Mouse (Mus musculus): ENCODE data around the gene Coq9. TPM values are rescaled to one million over a fixed set of nuclear protein-coding genes. Genes with fewer than 3 reads are reported as not detected.
"Not testable (repeated sequence)": the region's sequence is repeated elsewhere in the genome, so short reads cannot be mapped to it uniquely, and the experiment has no call there.

Gene Coq9
- total RNA-seq, 4 experiments from 2014 or later: 75.6 to 104 (median 90.6) TPM

DNA sequence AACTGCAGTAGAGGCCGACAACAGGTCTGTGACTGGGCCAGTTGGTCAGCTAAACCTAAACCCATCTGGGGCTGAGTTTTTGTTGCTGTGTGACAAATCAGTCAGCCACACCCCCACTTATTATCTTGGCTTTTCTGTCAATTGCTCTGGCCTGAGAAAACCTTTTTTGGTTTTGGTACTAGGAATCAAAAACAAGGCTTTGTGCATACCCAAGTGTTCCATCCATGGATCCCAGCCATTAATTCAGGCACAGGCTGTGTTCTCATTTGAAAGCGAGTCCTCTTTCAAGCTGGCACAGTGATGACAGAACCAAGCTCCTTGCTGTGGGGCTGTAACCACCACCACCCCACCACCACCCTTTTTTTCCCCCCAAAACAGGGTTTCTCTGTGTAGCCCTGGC is 16.7 kb upstream of the Coq9 start:
- no peak for DNase-seq (ENCODE audit: low spot score in 2 of 2)

DNA sequence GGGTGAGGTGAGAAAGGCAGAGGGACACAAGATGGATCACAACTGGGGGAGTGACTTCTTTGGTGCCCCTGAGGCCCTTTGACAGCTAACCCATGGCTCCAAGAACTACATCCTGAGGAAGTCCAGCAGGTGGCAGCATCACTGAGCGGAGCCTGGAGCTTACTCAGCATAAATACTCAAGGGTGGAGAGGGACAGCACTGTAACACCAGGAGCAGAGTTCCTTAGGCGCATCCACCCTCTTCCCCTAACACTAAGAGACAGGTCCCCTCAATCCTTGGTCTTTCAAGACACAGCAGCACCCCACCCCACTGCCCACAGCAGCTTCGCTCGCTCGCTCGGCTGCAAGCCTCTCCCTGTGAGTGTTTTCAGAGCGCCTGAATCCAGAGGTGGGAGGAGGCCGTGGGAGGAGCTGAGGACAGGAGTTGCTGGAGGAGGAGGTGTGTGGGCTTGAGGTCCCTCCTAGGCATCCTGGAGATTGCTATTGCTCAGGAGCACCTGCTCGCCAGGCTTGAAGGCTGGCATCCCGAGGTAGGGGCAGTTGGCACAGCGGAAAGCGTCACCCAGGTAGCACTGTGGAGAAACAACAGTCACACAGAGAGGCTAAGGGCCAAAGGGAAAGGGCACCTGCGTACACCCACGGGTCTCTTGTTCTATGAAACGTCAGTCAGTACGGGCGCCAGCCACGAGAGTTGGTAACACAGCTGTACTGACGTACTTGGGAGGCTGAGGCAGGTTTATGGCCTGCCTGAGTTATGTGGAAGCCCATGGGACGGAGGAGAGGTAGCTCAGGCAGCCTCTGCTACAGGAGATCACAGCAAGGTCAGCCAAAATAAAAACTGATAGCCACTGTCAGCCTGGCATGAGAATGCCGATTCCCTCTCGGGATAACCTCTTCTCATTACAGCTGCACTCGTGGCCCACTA is 15.2 kb upstream of the Coq9 start:
- no peak for DNase-seq (ENCODE audit: low spot score in 2 of 2)

DNA sequence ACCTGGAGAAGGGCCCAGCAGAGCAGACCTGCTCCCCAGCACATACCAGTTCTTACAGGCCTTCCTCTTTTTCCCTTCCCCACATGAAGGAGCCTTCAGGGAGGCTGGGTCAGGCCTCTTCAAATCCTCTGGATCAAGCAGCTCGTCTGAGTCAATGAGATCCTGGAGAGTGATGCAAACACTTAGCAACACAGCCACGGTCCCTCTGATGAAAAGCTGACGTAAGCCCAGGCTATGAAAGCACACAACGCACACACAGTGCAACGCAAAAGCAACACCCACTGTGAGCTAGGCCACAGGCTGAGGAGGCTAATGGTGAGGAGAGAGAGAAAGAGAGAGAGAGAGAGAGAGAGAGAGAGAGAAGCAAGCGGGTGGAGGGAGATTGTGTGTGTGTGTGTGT is 13.0 kb upstream of the Coq9 start:
- DNase-seq (ENCODE audit: low spot score in 2 of 2): no peak

DNA sequence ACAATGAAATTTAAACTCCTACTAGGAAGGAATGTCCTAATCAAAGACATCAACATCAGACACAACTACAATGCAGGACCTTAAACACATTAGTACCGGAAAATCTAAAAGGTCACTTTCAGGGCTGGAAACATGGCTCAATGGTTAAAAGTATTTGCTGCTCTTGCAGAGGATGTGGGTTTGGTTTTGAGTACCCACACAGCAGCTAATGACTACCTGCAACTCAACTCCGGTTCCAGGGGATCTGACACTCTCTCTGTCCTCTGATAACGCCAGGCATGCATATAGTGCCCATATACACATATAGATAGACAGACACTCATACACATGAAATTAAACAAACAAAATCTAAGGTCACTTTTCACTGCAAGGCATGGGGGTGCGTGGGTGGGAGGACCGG is 11.9 kb upstream of the Coq9 start:
- DNase-seq (ENCODE audit: low spot score in 2 of 2): no peak

DNA sequence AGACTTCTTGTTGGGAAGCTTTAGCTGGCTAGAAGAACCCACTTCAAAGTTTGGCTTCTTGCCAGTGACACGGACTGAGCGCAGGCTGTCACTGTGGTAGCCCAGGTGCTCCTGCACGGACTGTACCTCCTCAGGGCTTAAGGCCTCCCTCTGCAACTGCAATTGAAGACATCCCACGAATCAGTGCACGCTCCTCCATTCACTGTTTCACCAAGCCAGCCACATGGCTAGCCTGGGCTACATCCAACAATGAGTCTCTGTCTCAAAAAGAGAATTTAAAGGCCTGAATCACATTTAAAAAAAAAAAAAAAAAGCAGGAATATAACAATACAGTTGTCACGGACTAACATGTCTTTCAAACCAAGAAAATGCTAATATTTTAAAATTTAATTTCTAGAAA is 9.8 kb upstream of the Coq9 start:
- DNase-seq (ENCODE audit: low spot score in 2 of 2): no peak

DNA sequence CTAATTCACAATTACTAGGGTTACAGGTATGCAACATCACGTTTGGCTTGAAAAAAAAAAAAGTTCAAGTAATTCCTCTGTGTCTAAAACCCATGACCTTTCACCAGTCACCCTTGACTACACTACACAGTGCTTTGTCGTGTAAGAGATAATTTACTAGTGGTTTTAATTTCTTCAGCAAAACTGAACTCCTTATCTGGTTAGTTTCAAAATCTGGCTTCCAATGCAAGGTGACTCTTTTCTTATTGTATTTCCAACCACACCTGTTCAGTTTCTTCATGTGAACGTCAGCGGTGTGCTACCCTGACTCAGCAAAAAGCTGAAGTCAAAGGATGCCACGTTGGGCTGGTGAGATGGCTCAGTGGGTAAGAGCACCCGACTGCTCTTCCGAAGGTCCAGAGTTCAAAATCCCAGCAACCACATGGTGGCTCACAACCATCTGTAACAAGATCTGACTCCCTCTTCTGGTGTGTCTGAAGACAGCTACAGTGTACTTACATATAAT is 4.2 kb upstream of the Coq9 start:
- DNase-seq (ENCODE audit: low spot score in 2 of 2): not testable (repeated sequence)

DNA sequence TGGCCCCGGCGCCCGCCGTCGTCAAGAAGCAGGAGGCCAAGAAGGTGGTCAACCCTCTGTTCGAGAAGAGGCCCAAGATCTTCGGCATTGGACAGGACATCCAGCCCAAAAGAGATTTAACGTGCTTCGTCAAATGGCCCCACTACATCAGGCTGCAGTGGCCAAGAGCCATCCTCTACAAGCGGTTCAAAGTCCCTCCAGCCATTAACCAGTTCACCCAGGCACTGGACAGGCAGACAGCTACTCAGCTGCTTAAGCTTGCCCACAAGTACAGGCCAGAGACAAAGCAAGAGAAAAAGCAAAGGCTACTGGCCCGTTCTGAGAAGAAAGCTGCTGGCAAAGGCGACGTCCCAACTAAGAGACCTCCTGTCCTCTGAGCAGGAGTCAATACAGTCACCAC is 2.4 kb upstream of the Coq9 start:
- not testable (repeated sequence) for DNase-seq (ENCODE audit: low spot score in 2 of 2)

DNA sequence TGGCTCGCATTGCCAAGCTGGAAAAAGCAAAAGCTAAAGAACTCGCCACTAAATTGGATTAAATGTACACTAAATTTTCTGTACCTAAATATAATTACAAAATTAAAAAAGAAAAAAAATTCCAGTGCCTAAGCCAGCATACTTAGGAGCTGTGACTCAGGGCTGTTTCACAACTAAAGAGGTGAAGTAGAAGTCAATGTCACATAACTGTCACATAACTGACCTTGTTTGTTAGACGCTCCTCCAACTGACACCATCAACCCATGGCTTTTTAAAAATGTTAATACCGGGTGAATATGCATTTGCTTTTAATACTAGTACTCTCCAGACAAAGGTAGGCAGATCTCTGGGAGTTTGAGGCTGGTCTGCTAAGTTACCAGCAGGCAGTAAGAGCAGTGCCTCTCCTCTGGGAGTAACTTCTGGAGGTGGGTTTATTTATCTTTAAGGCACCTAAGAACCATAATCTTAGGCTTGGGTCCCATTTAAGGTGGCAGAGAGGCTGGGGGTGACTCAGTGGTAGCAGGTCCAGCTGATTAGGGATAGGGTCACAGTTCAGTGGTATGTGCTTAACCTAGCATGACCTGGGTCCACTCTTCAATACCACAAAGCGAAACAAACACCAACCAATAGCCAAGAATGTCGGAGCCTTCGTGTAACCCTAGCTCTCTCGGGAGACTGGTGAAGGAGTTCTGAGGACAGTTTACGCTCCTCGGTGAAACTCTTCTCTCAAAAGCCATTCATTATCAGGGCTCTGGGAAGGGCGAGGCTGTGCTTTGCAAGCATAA is 1.5 kb upstream of the Coq9 start:
- no peak for DNase-seq (ENCODE audit: low spot score in 2 of 2)

DNA sequence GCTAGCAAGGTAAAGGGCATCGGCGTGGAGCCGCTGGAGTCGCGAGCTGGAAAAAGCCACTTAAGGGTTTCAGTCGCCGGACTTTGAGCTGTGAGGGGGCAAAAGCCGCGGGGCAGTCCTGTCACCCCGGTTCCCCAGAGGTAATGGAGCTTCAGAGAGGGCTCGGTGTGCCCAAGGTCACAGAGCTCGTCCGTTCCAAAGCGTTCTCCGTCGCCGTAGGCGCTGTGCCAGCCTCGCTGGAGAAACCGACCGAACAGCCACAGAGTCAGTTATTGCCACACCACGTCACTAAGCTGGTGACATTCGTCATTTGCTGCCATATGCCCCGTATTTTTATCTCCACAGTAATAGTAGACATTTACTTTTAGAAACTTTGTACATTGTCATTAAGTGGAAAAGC is 479 bp downstream of the Coq9 start:
- DNase-seq (ENCODE audit: low spot score in 2 of 2): peak in 1 of 2 experiments; percentile 61

DNA sequence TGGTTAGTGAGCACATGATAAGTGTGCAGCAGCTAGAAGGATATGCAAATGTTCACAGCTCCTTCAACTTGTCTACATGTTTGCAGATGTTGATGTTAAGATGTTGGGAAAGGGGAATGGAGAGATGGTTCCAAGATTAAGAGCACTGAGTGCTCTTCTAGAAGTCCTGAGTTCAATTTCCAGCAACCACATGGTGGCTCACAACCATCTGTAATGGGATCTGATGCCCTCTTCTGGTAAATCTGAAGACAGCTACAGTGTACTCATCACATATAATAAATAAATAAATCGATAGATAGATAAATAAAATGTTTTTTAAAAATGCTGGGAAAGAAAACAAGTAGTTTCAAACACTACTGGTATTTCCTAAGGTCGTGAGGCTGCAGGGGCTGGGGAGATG is 3.1 kb downstream of the Coq9 start:
- no peak for DNase-seq (ENCODE audit: low spot score in 2 of 2)

DNA sequence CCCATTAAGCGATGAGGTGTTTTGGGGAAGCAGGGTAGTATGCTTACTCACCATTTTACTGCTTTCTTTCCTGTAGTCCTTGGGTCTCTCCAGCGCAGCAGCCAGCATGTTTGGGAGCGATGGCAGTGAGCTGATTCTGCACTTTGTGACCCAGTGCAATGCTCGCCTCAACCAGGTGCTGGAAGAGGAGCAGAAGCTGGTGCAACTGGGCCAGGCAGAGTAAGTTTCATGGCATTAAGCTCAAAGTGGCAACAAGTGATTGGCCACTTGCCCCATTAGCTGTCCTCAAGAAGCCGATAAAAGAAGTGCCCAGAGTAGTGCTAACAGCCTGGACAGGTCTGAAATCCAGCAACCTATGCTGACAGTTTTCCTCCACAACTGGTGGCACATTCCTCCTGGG is 11.9 kb downstream of the Coq9 start:
- no peak for DNase-seq (ENCODE audit: low spot score in 2 of 2)

DNA sequence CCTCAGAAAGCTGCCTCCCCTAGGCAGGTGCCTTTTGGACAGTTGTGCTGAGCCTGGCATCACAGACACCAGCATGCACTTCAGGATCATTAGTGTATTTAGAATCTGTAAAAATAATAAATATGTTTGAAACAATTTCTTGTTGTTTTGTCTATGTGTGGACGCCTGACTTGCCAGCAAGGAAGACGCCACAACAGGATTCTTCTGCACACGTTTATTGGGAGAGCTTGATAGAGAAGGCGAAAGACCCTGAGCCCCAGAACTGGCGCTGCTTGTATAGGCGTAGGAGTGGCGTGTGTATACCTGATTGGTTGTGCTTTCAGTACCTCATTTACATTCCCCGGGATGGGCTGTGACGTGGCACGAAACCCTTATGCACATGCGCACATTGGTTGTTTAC is 16.6 kb downstream of the Coq9 start:
- not testable (repeated sequence) for DNase-seq (ENCODE audit: low spot score in 2 of 2)

DNA sequence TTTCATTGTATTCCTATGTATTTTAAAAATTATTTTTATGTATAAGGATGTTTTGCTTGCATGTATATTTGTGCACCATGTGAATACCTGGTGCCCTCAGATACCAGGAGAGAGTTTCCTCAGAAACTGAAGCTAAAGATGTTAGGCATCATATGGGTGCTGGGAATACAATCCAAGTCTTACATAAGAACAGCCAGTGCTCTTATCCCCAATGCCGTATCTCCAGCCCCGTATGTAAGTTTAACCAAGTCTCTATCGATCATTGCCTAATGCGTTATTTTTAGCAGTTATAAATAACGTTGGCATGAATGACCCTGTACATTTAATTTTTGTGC is 18.9 kb downstream of the Coq9 start:
- DNase-seq (ENCODE audit: low spot score in 2 of 2): no peak

DNA sequence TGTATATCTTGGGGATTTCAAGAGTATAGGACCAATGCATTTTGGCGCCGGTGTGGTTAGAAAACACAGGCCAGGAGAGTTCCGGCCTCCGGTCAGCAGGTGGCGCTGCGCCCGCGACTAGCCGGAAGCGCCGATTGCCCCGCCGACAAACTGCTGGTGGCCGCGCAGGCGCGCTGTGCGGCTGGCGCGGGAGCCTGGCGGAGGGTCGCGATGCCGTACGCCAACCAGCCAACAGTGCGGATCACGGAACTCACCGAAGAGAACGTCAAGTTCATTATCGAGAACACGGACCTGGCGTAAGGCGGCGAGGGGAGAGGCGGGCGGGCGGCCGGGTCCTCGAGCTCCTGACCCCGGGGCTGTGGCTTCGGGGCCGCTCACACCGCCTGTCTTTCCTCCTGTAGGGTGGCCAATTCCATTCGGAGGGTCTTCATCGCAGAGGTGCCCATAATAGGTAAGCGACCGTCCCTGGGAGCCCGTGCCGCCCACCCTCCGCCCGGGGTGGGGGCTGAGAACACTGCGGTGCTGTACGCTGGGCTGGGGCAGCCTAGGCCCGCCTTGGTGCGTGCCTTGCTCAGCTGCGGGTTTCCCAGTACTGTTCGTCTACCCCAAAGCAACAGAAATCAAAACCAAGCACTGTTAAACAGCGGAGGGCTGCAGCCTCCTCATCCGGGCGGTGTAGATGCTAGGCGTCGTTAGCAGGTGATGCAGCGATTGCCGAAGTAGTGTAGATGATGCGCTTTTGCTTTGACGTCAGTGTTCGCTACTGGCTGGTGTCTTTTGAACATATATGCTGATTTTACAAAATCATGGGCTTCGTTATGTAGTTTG is 19.4 kb downstream of the Coq9 start, which contains the start of gene Polr2c:
Polr2c (plus strand) TSS at position 105 of the 828 bp plus-strand sequence.
- peak; percentile 77 to 84 for DNase-seq (ENCODE audit: low spot score in 2 of 2)

DNA sequence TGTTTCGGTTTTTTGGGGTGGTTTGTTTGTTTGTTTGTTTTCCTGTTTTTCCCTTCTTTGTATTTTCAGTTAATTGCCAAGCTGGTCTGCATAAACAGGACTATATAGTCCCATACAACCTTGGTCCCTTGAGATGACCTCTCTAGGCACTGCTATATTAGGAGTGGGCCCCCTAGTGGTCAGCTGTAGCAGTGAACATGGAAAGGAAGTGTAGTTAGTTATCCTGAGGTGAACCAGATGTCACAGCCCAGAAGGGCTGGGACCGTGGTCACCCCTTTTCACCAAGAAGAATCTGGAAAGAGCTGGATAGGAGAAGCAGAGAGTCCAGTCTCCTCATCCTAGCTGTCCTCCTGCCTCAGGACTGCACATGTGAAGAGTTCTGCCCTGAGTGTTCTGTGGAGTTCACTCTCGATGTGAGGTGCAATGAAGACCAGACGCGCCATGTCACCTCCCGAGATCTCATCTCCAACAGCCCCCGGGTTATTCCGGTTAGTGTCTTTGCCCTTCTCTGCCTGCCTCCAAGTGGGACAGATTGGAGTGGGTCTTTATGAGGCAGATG is 23.3 kb downstream of the Coq9 start:
- no peak for DNase-seq (ENCODE audit: low spot score in 2 of 2)

DNA sequence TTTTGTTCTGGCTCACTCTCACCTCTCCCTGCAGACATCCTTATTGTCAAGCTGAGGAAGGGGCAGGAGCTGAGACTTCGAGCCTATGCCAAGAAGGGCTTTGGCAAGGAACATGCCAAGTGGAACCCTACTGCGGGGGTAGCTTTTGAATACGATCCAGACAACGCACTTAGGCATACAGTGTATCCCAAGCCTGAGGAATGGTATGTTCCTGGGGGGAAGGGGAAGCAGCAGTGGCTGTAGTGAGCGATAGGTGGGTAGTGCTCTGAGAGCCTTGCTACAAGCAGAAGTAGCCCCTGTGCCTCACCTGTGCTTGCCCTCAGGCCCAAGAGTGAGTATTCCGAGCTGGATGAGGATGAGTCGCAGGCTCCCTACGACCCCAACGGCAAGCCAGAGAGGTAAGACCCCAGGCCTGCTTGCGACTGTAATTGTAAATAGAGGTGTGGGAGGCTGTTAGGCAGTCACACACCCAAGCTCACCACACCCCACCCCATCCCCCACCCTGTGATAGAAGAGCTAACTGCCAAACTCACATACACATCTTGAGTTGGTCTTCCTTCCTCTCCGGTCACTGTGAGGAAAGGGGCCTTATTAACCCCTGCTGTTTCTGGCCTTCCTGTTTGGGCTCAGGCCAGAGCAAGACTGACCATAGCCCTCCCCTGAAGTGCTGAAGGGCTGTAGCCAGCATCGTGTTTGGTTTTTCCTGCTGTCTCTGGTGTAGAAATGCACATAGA is 24.5 kb downstream of the Coq9 start:
- peak in 1 of 2 experiments; percentile 21 for DNase-seq (ENCODE audit: low spot score in 2 of 2)

DNA sequence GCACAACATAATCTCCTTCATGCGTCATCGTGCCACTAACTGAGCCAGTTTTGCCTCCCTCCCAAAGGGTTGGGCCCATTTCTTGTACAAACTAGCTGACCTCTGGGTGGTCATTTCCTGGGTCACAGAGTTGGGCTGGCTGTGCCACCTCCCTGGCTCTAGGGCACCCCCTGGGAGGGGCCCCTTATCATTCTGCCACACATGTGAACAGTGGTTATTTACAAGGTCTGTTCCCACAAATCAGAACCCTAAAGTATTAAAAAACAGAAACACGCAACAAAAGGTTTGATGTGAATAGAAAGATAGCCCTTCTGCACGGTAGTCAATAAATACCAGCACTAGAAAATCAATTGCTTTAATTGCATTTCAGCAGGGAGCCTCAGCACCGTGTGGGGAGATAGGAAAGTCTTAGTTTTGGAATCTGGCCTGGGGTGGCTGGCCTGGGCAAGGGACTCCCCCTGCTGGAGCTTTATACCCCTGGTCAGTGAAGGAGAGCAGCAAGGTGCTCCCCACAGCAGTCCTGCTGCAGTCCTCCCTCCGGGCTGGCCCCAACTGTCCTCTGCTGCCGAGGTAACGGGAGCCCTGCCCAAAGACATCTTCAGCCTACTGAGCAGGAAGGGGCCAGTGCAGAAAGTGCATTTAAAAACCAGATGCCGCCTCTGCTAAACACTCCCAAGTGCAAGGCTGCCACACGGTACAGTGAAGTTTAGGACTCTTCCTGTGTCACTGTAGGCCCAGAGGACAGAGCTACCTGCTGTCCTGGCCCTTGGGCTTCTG is 26.0 kb downstream of the Coq9 start:
- DNase-seq (ENCODE audit: low spot score in 2 of 2): peak in 1 of 2 experiments; percentile 8

DNA sequence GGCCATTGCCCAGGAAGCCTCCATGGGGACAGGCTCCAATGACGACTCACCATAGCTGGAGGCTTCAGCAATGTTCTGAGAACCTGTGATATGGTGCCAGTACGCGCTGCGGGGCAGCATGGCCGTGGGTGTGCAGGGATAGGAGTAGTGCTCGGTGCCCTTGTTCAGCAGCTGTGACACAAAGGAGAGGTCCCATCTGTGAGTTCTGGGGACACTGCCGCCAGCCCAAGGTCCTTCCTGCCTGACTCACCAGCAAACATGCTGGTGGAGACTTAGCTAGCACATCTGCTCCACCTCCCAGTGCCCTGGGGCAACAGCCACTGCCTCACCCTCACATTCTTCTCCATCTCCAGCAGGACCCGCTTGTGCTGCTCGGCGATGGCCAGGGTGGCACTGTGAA is 27.2 kb downstream of the Coq9 start:
- DNase-seq (ENCODE audit: low spot score in 2 of 2): peak in 1 of 2 experiments; percentile 15

DNA sequence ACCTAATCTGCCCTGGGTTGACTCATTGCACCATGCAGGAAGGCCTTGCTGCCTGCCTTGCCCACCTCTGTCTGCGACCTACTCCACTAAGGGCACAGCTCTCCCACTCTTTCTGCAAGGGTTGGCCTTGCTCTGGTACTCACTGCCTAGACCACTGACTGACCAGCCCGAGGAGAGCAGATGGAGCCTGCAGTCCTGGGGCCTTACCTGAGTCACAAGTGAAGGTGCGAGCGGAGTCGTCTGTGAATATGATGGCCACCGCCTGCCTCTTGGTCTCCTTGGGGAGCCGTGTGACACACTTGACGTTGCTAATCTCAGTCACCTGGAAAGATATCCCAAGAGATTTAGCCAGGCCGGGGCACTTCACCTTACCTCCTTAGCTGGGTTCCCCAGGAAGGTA is 28.8 kb downstream of the Coq9 start:
- peak in 1 of 2 experiments; percentile 10 for DNase-seq (ENCODE audit: low spot score in 2 of 2)

DNA sequence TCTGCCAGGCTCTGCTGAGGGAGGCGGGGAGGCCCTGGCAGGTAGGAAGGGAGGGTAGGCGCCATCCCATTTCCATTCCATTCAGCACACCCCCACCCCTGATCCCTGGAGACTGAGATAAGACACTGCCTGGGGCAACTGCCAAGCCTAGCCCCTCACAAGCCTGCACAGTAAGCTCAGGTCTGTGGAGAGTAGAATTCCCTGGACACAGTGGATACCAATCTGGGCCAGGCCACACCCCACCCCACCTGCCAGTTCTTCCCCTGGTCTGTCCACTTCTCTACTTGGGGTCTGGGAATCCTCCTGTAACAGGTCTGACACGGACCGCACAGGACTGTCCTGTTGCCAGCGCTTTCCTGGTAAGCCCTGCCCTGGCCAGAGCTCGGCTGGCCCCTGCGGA is 31.0 kb downstream of the Coq9 start:
- no peak for DNase-seq (ENCODE audit: low spot score in 2 of 2)
